Mouse (Mus musculus) embryo, embryonic 11 days (tissue): ENCODE measurements around the gene Dlg2.

Experiments
- DNase-seq: peaks from one replicate; pipeline ENCODE4 v3.0.0-alpha.2; 2015

Gene Dlg2

GRCm38 (mm10) chr7:92321786-92322185 is 1845.3 kb downstream of the Dlg2 start:
- DNase-seq, result no peak

GRCm38 (mm10) chr7:92322342-92323069 is 1846.0 kb downstream of the Dlg2 start:
- peak; percentile 14 for DNase-seq

- DNase-seq, result peak; percentile 72
Measured at GRCm38 (mm10) chr7:92323710-92324109, 1847.2 kb downstream of the Dlg2 start.

- DNase-seq, result no peak
Measured at GRCm38 (mm10) chr7:92327343-92327896, 1850.9 kb downstream of the Dlg2 start.

- no peak for DNase-seq
Measured at GRCm38 (mm10) chr7:92333220-92333898, 1856.9 kb downstream of the Dlg2 start.

GRCm38 (mm10) chr7:92356542-92356941 is 1880.1 kb downstream of the Dlg2 start:
- no peak for DNase-seq

GRCm38 (mm10) chr7:92363386-92363785 is 1886.9 kb downstream of the Dlg2 start:
- DNase-seq, result no peak

- no peak for DNase-seq
Measured at GRCm38 (mm10) chr7:92363800-92364199, 1887.3 kb downstream of the Dlg2 start.

GRCm38 (mm10) chr7:92367111-92367510 is 1890.6 kb downstream of the Dlg2 start:
- DNase-seq, result no peak

GRCm38 (mm10) chr7:92370521-92370920 is 1894.0 kb downstream of the Dlg2 start:
- DNase-seq, result no peak

GRCm38 (mm10) chr7:92371638-92372037 is 1895.2 kb downstream of the Dlg2 start:
- DNase-seq, result no peak

- DNase-seq, result no peak
Measured at GRCm38 (mm10) chr7:92373863-92374357, 1897.4 kb downstream of the Dlg2 start.

GRCm38 (mm10) chr7:92383913-92384484 is 1907.5 kb downstream of the Dlg2 start:
- DNase-seq, result no peak

- peak; percentile 53 for DNase-seq
Measured at GRCm38 (mm10) chr7:92392052-92392640, 1915.7 kb downstream of the Dlg2 start.

- no peak for DNase-seq
Measured at GRCm38 (mm10) chr7:92396783-92397182, 1920.3 kb downstream of the Dlg2 start.

- DNase-seq, result no peak
Measured at GRCm38 (mm10) chr7:92398841-92399240, 1922.4 kb downstream of the Dlg2 start.

GRCm38 (mm10) chr7:92400551-92400950 is 1924.1 kb downstream of the Dlg2 start:
- DNase-seq, result no peak

GRCm38 (mm10) chr7:92401001-92401688 is 1924.7 kb downstream of the Dlg2 start:
- no peak for DNase-seq

- no peak for DNase-seq
Measured at GRCm38 (mm10) chr7:92408479-92408878, 1932.0 kb downstream of the Dlg2 start.

GRCm38 (mm10) chr7:92420474-92420873 is 1944.0 kb downstream of the Dlg2 start:
- no peak for DNase-seq

- DNase-seq, result no peak
Measured at GRCm38 (mm10) chr7:92423017-92423416, 1946.5 kb downstream of the Dlg2 start.

GRCm38 (mm10) chr7:92424703-92425102 is 1948.2 kb downstream of the Dlg2 start:
- DNase-seq, result no peak

GRCm38 (mm10) chr7:92427280-92427679 is 1950.8 kb downstream of the Dlg2 start:
- DNase-seq, result no peak
